Mouse (Mus musculus) lung, postnatal 36 days (tissue): ENCODE data around the gene Rfx4.

Experiments used
- DNase-seq: peaks from one replicate; pipeline ENCODE4 v3.0.0; 2022; ENCODE audit warnings: mixed read lengths

Rfx4 gene

DNA sequence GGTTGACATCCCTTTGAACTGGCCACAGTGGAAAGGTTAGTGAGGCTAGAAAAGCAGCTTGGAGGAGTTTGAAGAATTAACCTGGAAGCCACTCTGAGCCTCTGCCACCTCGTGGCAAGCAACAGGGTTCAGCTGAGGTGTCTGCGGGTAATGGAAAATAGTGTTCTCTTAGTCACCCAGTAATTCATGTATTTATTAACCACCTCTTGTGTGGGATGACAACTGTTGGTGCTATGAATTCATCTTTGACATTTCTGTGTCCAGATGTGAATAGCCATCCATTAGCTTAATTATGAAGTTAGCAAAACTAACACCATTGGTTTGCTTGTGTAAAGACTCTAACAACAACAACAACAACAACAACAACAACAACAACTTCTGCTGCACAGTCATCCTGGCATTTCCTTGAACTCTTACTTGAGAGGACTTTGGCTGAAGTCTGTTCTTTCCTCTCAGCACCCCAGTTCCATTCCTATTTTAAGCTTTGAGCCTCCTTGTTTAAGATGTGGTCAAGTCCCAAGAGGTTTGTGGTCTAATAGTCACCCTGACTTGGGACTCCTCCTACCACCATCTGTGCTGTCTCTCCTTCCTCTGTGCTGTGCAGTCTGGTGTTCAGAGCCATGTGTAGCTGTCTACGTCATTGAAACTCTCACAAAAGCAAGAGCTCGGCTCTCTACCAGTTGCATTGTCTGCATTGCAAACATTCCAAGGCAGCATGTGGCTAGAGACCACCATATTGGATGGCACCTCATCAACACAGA is 60.0 kb downstream of the Rfx4 start:
- DNase-seq = peak; percentile 40

DNA sequence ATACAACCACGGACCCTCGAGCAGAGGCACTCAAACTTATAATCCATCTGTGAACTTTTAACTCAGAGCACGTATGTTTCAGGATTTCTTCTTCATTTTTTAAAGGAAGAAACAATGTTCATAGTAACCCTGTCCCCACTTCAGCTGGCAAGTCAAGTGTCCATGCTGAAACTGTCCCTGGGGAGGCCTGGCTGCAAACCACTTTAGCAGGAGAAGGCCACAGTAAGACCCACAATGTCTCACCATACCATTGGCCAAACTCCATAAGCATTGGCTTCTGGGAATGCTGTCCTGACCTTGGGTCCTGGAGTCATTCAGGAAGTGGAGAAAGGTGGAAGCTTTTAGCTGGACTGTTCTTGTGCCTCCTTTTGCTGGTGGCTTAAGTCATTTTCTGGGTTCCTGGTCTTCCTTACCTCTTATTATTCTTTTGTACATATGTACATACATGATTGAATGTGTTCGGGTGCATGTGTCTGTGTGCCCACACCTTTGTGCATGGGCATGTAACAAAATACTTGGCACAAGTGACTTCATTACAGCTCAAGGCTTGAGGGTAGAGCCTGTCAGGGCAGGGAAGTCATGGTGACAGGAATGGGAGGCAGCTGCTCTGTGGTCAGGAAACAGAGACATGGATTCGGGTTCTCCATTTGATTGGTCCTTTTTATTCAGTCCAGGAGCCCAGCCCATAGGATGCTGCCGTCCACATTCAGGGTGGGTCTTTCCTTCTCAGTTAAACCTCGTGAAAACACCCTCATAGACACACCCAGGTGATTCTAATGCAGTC is 61.4 kb downstream of the Rfx4 start:
- no peak for DNase-seq

DNA sequence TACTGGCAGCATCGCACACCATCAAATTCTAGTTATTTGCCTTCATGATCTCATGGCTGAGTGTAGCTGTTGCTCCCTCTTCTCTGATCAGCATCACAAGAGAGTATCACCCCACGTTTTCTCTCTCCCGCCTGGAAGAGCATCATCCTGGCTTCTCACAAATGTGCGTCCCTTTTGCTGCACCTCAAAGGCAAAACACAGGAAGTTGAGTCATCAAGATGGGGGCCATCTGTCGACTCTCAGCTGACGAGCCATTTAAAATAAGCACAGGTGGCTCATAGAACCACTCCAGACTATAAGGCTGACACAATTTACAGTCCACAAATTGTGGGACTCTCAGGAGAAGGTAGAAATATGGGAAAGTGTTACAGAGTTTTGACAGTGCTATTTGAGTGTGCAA is 63.8 kb downstream of the Rfx4 start:
- no peak for DNase-seq

DNA sequence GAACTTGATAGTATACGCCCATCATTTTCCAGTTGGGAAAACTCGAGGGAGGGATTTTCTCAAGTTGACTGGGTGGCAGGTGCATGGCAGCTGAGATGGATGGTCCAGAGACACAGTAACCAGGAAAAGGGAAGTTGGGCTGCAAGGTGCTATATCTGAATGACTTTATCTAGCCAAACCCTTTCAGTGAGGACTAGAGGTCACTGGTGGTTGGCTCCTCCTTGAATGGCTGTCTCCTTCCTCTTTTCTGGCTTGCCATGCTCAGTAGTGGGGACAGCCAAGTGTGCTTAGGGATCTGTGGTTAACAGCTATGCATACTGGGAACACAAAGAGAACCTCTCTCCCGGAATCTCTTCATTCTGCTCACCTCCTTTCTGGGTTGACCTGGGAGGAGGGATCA is 64.4 kb downstream of the Rfx4 start:
- DNase-seq = no peak

DNA sequence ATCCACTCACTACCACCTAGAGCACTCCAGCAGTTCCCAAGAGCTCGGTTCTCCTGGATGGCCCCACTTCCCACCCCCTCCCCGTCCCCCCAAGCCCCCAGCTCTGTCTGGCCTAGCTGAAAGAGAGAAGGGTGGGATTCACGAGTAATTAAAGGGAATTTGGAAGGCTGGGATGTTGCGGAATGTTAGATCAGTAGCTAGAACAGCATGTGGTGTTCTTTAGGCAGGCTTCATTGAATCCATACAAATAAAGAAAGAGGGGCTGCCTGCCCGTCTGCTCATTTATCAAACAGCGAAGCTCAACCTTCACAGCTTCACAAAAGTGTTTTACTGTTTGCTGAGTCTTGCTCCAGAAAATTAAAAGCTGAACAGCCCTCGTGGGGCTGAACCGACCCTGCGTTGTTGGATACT is 66.9 kb downstream of the Rfx4 start:
- DNase-seq = no peak

DNA sequence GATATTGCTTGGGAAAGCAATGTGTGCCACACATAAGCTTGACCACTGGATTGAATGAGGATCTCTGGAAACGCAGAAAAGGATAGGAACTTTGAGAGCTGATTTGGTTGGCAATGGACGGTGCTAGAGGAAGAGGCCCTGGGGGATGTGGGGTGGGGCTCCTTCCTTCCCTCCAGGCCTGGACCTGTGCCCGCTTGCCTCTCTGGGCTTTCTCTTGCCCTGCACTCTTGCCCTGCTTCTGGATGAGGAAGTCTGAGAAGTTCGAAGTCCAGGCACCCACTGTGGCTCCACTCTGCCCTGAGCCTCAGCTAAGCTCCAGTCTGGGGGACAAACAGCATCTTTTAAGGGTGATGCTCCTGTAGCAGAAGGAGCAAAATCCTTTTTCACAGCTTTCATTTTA is 67.8 kb downstream of the Rfx4 start:
- DNase-seq = no peak

DNA sequence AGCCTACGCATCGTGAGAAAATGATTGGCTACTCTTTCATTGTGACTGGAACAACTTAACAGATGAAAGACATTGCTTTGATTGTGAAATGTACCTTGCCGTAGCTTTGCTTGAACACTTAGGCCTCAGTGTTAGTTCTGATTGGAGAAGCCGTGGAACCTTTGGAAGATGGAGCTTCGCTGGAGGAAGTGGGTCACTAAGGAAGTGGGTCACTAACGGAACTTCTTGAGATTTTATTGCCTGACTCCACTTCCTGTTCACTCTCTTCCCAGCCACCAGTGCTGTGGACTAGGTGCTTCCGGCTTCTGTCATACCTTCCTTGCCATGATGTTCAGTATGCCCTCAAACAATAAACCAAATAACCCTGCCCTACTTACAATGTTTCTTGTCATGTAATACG is 73.1 kb downstream of the Rfx4 start:
- DNase-seq = no peak

DNA sequence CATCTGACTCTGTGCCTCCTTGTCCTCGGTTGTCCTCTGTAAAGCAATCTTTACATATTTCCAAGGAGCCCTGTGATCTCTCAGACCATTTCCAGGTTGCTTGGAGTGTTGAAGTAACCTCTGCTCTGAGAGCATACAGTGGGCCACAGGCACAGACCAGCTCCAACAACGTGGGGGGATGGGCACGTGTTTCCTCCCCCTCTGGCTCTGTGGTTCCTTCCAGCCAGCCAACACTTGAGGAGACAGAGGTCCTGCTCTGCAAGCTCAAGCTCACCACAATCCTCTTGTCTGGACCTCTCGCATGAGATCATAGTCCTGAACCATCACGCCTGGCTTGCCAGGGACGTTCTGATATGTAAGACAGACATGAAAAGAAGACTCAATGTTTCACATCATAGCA is 79.7 kb downstream of the Rfx4 start:
- no peak for DNase-seq

DNA sequence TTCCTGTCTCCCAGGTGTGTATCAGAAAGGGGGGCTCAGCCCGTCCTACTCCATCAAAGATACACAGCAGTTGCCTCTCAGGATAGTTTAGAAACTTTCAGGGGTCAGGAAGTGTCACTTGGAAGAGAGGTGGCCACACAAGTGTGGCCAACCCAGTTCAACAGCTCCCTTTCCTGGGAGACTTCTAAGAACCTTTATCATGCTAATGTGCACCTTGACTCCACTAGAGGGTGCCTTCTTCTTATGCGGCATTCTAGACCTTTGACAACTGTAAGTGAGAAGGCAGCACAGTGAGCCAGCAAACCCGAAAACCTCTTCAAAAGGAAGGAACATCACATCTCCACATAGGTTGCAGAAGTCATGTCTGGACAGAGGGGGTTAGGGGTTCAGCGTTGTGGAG is 80.2 kb downstream of the Rfx4 start:
- DNase-seq = peak; percentile 72

DNA sequence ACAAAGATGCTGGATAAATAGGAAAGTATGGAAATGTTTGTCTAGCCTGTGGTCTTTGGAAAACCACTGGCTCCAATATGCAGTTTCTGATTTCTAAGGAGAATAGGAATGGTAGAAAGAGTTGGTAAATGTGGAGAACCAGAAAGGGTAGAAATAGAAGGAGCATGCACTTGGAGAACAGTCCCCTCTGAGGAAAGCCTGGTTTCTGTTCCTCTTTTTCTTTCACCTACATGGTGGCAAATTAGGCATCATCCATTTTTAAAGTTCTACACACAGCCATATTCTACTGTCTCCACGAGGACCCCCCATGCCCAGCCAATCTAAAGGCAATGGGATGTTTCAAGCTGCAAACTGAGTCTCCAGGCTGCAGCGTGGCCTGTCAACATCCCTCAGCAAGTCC is 81.5 kb downstream of the Rfx4 start:
- DNase-seq = no peak

DNA sequence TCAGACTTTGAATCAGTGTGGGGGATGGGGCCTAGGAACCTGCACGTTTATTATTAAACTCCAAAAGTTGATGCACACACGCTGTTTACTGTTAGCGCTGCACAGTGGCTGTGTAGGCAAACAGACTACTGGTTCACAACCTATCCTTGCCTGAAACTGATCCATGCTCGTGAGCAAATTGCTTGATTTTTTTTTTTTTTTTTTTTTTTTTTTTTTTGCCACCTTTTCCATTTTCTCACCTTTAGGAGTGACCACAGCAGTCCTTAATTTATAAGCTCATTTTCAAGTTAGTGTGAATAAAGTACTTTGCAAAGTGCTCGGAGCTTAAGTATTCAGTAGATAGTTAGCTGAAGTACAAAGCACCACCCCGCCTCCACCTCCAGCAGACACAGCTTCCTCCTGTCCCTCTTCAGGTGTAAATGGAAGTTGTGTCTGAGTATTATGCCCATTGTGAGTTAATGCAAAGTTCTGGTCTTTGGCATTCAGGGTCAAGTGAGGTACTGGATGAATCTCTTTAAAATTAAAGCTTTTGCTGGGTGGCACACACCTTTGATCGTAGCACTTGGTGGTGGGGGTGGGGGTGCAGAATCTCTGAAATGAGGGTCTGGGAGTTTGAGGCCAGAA is 83.1 kb downstream of the Rfx4 start:
- DNase-seq = no peak

DNA sequence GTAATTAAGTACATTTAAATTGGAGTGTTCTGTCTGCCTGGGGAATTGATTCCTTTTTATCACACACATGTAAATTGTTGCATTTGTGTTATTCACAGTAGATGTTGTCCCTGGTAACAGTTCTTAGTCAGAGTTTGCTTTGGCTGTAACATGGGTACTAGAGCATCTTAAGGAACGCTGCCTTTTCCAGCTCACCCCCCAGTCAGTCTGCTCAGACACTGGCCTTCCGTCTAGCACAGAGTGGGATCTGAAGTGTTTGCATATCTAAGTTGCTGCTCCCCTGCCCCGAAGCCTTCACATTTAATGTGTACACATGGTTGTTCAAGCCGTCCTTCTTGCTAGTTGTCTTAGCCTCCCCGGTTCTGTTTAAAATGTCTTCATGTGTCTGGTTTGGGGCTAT is 90.8 kb downstream of the Rfx4 start:
- DNase-seq = no peak

DNA sequence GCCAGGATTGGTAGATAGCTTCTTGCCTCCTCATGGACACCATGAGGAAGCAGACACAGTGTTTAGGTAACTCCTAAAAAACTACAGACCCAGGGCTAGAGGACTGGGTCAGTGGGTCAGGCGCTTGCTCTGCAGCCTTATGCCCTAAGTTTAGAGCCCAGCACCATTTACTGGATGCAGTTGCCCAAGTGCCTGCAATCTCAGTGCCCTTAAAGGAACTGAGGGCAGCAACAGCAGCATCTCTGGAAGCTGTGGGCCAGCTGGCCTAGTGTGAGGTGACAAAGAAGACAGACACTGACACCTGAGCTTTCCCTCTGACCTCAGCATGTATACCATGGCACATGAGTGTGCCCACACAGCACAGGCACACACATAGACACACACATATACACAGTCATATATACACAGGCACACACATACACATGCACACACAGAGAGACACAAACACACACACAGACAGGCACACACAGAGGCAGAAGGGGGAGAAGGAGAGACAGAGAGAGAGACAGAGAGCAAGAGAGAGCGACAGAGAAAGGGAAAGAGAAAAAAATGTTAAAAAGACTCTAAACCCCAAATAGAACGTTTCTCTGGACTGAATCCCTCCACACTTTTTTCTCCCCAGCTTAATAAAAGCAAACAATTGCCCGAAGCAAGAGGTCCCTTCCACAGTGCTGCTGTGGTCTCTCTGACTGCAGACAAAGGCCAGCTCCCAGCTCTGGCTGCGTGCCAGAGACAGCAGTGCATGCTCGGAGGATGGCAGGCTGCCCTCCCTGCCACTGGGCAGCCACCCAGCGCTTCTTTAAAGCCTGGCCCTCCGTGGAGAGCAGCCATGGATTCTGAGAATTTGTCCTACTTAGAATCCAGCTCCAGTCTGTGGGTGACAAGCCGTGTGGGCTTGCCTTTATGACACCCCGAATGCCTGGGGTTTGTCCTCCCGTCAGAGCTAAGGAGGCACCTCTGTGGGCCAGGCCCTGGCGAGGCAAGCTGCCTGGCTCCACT is 96.4 kb downstream of the Rfx4 start:
- DNase-seq = peak; percentile 56

DNA sequence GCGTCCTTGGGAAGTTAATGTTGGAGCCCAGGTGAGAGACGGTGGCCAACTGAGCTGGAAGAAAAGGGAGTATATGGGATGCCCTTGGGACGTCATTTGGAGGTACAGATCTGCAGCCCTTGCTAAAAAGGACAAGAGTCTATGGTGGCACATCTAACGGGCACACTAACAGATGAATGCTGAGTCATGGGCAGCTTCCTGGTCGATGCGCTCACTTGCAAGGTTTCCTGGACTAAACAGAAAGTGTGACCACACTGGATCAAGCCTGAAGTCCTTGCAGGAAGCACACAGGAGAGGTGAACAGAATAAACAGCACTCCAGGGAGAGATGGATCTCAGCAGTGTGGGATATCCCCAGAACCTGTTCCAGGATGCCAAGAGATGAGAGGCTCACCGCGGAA is 98.2 kb downstream of the Rfx4 start:
- DNase-seq = no peak

DNA sequence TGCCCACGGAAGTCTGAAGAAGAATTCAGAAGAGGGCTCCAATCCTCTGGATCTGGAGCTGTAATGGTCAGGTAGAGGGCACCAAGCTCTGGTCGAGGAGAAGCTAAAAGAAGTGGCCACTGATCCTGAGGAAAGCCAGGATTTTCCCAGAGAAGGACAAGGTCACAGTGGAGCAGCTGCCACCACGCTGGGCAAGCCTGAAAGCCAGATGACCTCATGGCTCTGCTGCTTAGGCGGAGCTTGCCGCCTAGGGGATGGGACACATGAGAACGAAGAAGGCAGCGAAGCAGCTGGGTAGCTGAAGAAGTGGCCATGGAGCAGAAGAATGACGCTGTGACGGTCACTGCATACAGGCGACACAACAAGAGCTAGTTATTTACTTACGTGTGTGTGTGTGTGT is 99.6 kb downstream of the Rfx4 start:
- no peak for DNase-seq

DNA sequence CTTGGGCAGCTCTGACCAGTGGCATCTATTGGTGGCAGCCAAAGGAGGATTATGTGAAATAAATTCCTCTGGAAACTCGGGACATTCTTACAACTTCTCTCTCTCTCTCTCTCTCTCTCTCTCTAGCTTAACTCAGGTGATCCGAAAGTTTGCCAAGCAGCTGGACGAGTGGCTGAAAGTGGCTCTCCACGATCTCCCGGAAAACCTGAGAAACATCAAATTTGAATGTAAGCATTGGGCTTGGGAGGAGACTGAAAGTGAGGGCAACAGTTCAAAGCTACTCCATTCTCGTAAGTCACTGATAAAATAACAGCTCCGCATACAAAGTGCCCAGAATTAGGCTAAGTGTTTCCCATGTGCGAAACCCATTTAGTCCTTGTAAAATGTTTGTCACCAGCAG is 102.5 kb downstream of the Rfx4 start:
- peak; percentile 72 for DNase-seq

DNA sequence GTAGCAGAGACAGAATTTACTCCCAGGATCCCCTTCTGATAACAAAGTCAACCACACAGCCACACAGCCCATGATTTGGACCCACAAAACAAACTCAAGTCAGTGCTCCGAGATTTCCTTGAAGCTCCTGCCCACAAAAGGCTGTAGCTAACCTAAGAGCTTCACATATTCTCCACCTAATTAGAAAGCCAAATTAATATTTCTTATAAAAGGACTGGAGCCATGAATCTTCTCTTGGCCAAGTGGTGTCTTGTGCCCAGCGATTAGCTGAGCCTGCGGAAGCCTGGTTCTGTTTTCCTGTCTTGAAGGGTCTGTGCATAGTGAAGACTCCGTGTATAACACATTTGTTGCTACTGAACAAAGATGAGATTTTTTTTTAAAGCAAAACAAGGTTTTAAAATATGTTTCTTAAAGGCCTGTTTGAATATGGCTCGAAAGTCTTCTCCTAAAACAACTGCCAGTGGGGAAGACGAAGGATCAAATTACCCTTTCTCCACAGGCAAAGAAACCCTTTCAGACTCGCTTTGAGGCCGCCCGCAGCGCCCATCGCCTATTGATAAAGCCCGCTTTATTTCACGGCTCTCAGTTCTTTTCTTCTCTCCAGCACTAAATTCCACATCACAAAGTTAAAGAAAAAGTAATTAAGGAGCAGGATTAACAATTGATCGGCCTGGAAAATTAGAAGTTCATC is 103.1 kb downstream of the Rfx4 start:
- DNase-seq = no peak

DNA sequence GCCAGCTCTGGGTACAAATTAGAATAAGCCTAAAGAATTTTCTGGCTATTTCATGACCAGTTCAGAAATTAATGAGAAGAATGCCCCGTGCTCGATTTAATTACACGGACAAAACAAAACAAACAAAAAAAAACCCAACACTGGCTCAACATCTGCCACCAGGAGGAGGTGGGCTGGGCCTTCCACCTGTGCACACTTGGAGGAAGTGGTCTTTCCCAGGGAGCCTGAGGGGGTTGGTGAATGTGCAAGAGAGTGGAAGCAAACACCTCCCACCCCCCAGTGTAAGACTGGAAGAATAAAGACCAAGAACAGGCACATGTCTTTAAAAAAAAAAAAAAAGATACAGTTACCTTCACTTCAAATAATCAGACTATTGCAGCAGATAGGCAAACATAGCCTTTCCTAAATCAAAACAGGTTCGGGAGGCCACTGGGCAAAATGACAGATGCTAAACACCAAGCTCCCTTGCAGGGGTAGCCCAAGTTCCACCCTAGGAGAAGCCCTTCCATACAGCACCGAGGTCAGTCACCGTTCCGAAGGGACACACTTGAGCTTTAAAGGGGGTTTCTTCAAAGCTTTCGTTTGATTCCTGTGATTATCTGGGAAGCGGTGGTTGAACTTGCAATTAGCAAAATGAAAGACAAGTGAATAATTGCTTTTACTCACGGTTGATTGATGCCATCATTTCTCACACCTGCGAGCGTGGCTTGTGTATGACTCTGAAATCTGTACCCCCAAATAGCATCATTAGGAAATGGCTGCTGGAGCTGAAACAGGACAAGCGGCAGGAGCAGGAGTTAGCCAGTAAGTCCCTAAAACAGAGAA is 103.9 kb downstream of the Rfx4 start:
- no peak for DNase-seq

DNA sequence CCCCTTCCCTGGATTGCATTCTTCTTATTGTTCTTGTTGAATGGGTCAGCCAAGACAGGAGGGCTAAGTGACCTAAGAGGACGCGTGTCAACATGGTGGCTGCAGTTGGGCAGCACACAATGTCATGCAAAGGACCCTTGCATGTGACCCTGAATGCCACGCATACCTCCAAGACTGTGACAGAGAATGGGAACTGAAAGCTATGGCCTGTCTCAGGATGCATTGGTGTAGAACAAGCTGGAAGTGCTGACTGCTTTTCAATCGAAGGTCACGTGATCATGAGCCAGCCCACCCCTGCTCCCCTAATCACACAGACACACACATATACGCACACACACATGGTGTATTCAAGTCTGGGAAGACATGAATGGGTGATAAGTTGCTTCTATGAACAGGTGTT is 107.6 kb downstream of the Rfx4 start:
- DNase-seq = no peak

DNA sequence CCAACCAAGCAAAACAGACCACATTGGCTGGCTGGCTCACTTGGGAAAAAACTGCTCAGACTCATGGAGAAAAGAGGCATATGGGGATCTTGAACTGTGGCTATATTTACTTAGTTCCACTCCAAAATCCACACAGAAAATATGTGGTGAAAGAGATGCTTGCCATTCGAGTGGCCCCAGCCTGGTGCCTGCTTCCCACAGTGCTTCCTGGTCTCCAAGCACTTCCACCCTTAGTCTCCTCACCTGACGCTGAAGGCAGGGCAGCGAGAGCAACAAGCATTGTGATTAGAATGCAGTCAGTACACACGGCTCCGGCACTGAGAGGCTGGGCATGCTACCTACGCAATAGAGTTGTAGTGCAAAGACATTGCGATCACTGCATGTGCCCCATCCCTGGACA is 111.7 kb downstream of the Rfx4 start:
- peak; percentile 25 for DNase-seq

DNA sequence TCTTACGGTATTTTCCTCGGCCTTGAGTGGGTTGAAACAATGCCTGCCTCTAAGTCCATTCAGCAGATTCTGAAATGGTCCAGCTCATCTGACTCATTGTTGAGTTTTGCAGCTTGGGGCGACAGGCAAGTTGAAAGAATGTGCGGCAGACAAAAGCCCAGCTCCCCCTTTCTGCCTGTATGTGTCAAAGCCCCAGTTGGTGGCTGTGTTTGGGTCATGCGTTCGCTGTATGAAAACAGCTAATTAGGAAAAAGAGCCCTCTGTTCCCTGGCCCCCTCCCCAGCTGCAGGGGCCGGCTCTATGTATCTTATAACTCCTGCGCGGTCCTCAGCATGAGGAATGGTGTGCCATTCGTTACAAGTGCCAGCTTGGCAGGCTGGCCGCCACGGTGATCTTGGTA is 115.4 kb downstream of the Rfx4 start:
- DNase-seq = no peak
